Mouse (Mus musculus): ENCODE measurements at regions not wholly inside any gene's neighbourhood (a gene's known extent, or its start where the extent isn't known, plus 50 kb on each side); places are given as distances from the start of the nearest gene placed in this dataset.

DNA sequence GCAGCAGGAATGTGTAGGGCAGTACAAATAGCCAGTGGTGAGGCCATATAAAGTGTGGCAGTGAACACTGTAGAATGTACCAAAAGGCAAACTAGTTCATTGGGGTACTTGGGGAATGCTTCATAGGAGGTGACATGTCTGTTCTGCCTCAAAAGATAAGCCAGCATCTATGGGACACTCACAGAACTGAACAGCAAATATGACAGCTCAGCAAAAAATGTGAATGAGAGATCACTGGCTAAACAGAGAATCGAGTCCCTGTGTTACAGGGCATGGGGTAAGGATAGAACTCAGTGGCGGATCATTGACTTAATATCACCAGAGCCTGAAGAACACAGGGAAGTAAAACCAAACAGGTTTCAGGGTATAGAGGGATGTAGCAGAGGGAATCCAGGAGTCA is 346.1 kb upstream of the Gm765 start:
- Histone ChIP-seq H3K4me1 (ENCODE audit: control insufficient read depth, insufficient read depth, low read length) (peaks cover 2% of the 10 kb centered on the region; the same call in 1 of the 2 replicates), H3K9ac (ENCODE audit: low read length) (no peak overlapping the region), H3K36me3 (ENCODE audit: control insufficient read depth, insufficient read depth, low read length) (no peaks in the 10 kb centered on the region), H3K4me2 (ENCODE audit: low read depth, severe bottlenecking) (no peak overlapping the region), H3K4me3 (ENCODE audit: low read depth, low read length) (no peak overlapping the region), H3K27me3 (ENCODE audit: control insufficient read depth, insufficient read depth, low read length) (no peaks in the 10 kb centered on the region), H3K27ac (replicated peaks; ENCODE audit: low read depth, low read length) (no peak overlapping the region), H3K9me3 (ENCODE audit: control insufficient read depth, low read length) (no peaks in the 10 kb centered on the region)
- 96% methylated on average over 2 of the region's 2 CpGs for WGBS
- ATAC-seq (ENCODE audit: insufficient number of reproducible peaks, low FRiP score, low TSS enrichment, low read depth) (no peak), DNase-seq (ENCODE audit: low spot score) (no peak)

DNA sequence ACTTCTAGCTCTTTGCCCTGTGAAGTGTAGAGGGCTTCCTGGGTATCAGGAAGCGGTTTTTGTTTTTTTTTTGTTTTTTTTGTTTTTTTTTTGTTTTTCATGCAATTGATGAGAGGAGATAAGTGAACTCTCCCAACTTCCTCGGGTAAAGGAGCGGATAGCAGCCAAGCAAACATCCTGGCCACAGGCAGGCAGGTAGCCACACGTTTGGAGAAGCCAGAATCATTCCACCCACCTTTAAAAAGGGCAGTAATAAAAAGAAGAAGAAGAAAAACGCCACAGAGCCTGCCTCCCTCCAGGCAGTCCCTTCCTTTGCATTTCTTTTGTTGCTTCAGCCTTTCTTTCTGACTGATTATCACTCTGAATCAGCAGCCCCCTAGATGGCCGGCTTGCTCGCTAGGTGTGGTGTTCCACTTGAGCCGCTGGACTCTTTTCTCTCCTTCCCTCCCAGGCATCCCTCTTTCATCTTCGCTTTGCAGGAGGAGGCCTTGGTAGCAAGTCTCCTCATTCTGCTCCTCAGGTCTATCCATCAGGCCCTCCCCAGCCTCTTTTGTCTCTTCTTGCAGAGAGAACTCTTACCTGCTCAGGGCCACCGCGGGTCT is 323.9 kb upstream of the Gm765 start:
- no peaks in the 10 kb centered on the region for H3K36me3 ChIP-seq (ENCODE audit: control insufficient read depth, insufficient read depth, low read length)
- H3K9me3 ChIP-seq (ENCODE audit: control insufficient read depth, low read length) = no peaks in the 10 kb centered on the region
- no peak overlapping the region for H3K9ac ChIP-seq (ENCODE audit: low read length)
- WGBS = 20% methylated on average over 11 of the region's 11 CpGs
- ATAC-seq (ENCODE audit: insufficient number of reproducible peaks, low FRiP score, low TSS enrichment, low read depth) (no peak), DNase-seq (ENCODE audit: low spot score) (peak; percentile 27)
- no peak overlapping the region for H3K27ac ChIP-seq (replicated peaks; ENCODE audit: low read depth, low read length)
- no peak overlapping the region for H3K4me2 ChIP-seq (ENCODE audit: low read depth, severe bottlenecking)
- H3K4me1 ChIP-seq (ENCODE audit: control insufficient read depth, insufficient read depth, low read length) = no peaks in the 10 kb centered on the region
- no peak overlapping the region for H3K4me3 ChIP-seq (ENCODE audit: low read depth, low read length)
- H3K27me3 ChIP-seq (ENCODE audit: control insufficient read depth, insufficient read depth, low read length) = no peaks in the 10 kb centered on the region

DNA sequence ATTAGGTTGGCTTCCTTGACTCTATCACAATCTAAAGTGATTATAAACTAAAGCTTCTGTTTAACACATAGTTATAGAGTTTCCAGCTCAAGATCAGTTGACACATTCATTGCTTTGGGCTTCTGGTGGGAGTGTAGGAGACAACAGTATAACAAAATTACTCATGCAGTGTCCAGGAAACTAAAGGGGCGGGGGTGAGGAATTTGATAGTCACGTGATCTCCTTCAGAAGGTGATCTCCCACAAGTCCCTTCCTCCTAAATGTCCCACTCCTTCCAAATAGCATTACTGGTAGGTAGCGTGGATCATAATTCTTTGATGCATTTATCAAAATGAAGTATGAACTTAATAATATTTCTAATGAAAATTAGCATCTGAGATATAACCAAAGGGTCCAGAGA is 309.3 kb upstream of the Gm765 start:
- Histone ChIP-seq H3K4me2 (ENCODE audit: low read depth, severe bottlenecking) (no peak overlapping the region), H3K9ac (ENCODE audit: low read length) (no peak overlapping the region), H3K9me3 (ENCODE audit: control insufficient read depth, low read length) (no peaks in the 10 kb centered on the region), H3K4me1 (ENCODE audit: control insufficient read depth, insufficient read depth, low read length) (no peaks in the 10 kb centered on the region), H3K27me3 (ENCODE audit: control insufficient read depth, insufficient read depth, low read length) (no peaks in the 10 kb centered on the region), H3K27ac (replicated peaks; ENCODE audit: low read depth, low read length) (no peak overlapping the region), H3K4me3 (ENCODE audit: low read depth, low read length) (no peak overlapping the region), H3K36me3 (ENCODE audit: control insufficient read depth, insufficient read depth, low read length) (no peaks in the 10 kb centered on the region)
- WGBS = 89% methylated on average over 3 of the region's 3 CpGs
- no peak for ATAC-seq (ENCODE audit: insufficient number of reproducible peaks, low FRiP score, low TSS enrichment, low read depth)
- no peak for DNase-seq (ENCODE audit: low spot score)

DNA sequence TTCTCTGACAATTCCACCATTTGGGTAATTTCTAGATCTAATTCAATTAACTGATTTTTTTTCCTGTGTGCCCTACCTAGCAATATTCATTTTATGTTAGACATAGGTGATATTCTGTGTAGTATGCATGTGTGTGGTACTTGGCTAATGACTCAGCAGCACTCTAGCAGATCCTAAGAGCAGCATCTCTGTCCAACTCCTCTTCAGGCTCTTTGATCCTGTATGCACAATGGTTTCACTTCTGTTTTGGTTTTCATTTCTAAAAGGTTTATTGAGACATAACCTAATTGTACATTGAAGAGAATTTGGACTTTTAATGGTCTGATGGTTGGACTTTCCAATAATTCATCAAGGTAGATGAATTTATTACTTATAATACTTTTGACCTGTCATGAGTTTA is 308.8 kb upstream of the Gm765 start:
- H3K4me3 ChIP-seq (ENCODE audit: low read depth, low read length) = no peak overlapping the region
- no peak overlapping the region for H3K27ac ChIP-seq (replicated peaks; ENCODE audit: low read depth, low read length)
- H3K27me3 ChIP-seq (ENCODE audit: control insufficient read depth, insufficient read depth, low read length) = no peaks in the 10 kb centered on the region
- no peaks in the 10 kb centered on the region for H3K4me1 ChIP-seq (ENCODE audit: control insufficient read depth, insufficient read depth, low read length)
- no peaks in the 10 kb centered on the region for H3K9me3 ChIP-seq (ENCODE audit: control insufficient read depth, low read length)
- H3K9ac ChIP-seq (ENCODE audit: low read length) = no peak overlapping the region
- H3K36me3 ChIP-seq (ENCODE audit: control insufficient read depth, insufficient read depth, low read length) = no peaks in the 10 kb centered on the region
- ATAC-seq (ENCODE audit: insufficient number of reproducible peaks, low FRiP score, low TSS enrichment, low read depth) (no peak), DNase-seq (ENCODE audit: low spot score) (no peak)
- H3K4me2 ChIP-seq (ENCODE audit: low read depth, severe bottlenecking) = no peak overlapping the region

DNA sequence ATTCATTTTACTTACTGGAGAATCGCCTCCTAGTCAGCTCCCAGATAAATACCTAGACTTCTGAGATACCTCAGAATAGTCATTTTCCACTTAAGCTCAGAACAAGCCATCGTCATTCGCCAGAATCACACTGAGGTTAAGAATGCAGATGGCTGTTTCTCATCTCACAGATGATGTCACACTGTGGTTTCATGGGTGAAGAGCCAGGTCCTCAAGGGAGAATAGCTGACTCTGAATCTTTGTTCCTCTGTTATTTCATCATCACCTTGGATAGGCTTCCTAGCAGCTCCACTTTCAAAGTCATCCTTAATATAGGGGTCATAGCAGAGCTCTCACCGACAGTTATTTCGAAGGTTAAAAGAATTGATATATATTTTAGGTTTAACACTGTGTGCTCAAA is 297.8 kb upstream of the Gm765 start:
- no peak for ATAC-seq (ENCODE audit: insufficient number of reproducible peaks, low FRiP score, low TSS enrichment, low read depth)
- 93% methylated on average over 5 of the region's 5 CpGs for WGBS
- no peaks in the 10 kb centered on the region for H3K36me3 ChIP-seq (ENCODE audit: control insufficient read depth, insufficient read depth, low read length)

DNA sequence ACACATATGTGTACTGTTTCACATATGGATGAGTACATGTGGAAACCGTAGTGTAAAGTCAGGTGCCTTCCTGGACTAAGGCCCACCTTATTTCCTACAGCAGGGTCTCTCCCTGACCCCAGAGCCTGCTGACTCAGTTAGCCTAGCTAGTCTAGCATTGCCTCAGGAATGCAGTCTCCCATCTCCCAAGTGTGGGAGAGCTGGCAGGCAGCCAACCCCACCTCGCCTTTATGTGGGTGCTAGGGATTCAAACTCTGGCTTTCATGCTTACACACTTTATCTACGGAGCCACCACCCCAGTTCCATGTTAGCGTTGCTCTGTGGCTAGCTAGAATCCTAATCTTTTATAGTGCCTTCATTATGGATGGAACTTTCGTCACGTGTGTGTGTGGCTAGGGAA is 293.3 kb upstream of the Gm765 start:
- Histone ChIP-seq H3K27me3 (ENCODE audit: control insufficient read depth, insufficient read depth, low read length) (no peaks in the 10 kb centered on the region), H3K4me3 (ENCODE audit: low read depth, low read length) (no peak overlapping the region), H3K4me2 (ENCODE audit: low read depth, severe bottlenecking) (no peak overlapping the region), H3K27ac (replicated peaks; ENCODE audit: low read depth, low read length) (no peak overlapping the region), H3K36me3 (ENCODE audit: control insufficient read depth, insufficient read depth, low read length) (no peaks in the 10 kb centered on the region), H3K9me3 (ENCODE audit: control insufficient read depth, low read length) (no peaks in the 10 kb centered on the region), H3K9ac (ENCODE audit: low read length) (no peak overlapping the region), H3K4me1 (ENCODE audit: control insufficient read depth, insufficient read depth, low read length) (peaks cover 2% of the 10 kb centered on the region; the same call in 1 of the 2 replicates)
- DNase-seq (ENCODE audit: low spot score) (no peak), ATAC-seq (ENCODE audit: insufficient number of reproducible peaks, low FRiP score, low TSS enrichment, low read depth) (no peak)
- 93% methylated on average over 6 of the region's 6 CpGs for WGBS

More for the DNA sequence above, 297.8 kb upstream of the Gm765 start:
- DNase-seq (ENCODE audit: low spot score) = no peak
- Histone ChIP-seq H3K4me3 (ENCODE audit: low read depth, low read length) (no peak overlapping the region), H3K4me2 (ENCODE audit: low read depth, severe bottlenecking) (no peak overlapping the region), H3K4me1 (ENCODE audit: control insufficient read depth, insufficient read depth, low read length) (no peaks in the 10 kb centered on the region), H3K9ac (ENCODE audit: low read length) (no peak overlapping the region), H3K9me3 (ENCODE audit: control insufficient read depth, low read length) (no peaks in the 10 kb centered on the region), H3K27ac (replicated peaks; ENCODE audit: low read depth, low read length) (no peak overlapping the region), H3K27me3 (ENCODE audit: control insufficient read depth, insufficient read depth, low read length) (no peaks in the 10 kb centered on the region)

DNA sequence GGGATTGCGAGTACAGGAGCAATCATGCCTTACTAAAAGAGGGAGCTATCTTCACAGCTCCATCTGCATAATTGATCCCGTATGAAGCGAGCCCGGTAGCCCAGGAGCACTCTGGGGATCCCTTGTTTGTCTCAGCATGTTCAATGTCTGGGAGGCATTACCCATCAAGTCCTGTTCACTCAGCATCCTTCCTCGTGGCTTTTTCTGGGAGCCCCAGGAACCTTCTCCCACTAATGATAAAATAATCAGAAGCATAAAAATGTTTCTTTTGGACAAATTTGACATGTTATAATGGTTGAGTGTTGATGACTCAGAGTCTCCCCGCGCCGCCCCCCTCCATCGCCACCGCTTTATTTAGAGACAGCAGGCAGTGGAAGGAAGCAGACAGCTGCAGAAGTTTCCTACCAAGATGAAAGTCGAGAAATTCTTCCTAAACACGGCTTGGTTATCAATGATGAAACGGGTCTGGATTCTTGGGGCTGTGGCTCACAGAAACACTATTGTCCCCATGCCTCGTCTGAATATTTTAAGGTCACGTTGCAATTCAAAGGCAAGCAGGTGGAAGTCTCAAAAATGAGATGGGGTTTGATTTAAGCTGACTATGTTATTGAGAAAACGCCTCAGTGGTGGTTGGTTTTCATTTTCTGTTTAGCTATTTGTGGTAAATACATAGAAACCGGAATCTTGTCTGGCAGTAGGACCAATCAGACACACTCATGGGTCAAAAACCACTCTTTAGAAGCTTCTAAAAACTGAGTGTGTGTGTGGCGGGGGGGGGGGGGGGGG is 289.9 kb upstream of the Gm765 start:
- H3K36me3 ChIP-seq (ENCODE audit: control insufficient read depth, insufficient read depth, low read length) = no peaks in the 10 kb centered on the region
- no peaks in the 10 kb centered on the region for H3K9me3 ChIP-seq (ENCODE audit: control insufficient read depth, low read length)
- H3K4me3 ChIP-seq (ENCODE audit: low read depth, low read length) = no peak overlapping the region
- DNase-seq (ENCODE audit: low spot score) (peak; percentile 38), ATAC-seq (ENCODE audit: insufficient number of reproducible peaks, low FRiP score, low TSS enrichment, low read depth) (no peak)
- no peak overlapping the region for H3K4me2 ChIP-seq (ENCODE audit: low read depth, severe bottlenecking)
- 46% methylated on average over 17 of the region's 18 CpGs for WGBS
- no peak overlapping the region for H3K9ac ChIP-seq (ENCODE audit: low read length)
- H3K4me1 ChIP-seq (ENCODE audit: control insufficient read depth, insufficient read depth, low read length) = peaks cover 2% of the 10 kb centered on the region; the same call in 1 of the 2 replicates
- H3K27ac ChIP-seq (replicated peaks; ENCODE audit: low read depth, low read length) = no peak overlapping the region
- H3K27me3 ChIP-seq (ENCODE audit: control insufficient read depth, insufficient read depth, low read length) = no peaks in the 10 kb centered on the region

DNA sequence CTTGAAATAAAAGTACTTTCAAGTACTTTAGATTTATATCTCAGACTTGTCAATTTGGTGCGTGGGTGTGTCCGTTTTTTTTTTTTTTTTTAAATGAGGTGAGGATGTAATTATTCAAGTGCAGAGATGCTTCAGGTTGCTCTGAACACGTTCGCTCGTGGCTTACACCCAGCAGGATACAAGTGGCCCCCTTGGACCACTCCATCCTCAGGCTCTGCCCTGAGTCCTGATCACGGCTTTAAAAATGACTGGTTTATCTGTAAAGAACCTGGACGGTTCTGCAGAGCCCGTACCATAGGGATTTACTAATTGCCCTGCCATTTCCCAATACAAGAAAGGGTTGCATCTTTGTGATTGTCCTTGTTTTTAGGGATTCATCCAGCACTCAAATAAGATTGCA is 288.7 kb upstream of the Gm765 start:
- no peak for ATAC-seq (ENCODE audit: insufficient number of reproducible peaks, low FRiP score, low TSS enrichment, low read depth)
- WGBS = 23% methylated on average over 8 of the region's 8 CpGs
- no peak overlapping the region for H3K27ac ChIP-seq (replicated peaks; ENCODE audit: low read depth, low read length)

More for the DNA sequence above, 288.7 kb upstream of the Gm765 start:
- H3K36me3 ChIP-seq (ENCODE audit: control insufficient read depth, insufficient read depth, low read length) = no peaks in the 10 kb centered on the region
- no peak overlapping the region for H3K4me2 ChIP-seq (ENCODE audit: low read depth, severe bottlenecking)
- no peak overlapping the region for H3K9ac ChIP-seq (ENCODE audit: low read length)
- no peak overlapping the region for H3K4me3 ChIP-seq (ENCODE audit: low read depth, low read length)
- H3K9me3 ChIP-seq (ENCODE audit: control insufficient read depth, low read length) = no peaks in the 10 kb centered on the region
- H3K27me3 ChIP-seq (ENCODE audit: control insufficient read depth, insufficient read depth, low read length) = no peaks in the 10 kb centered on the region
- DNase-seq (ENCODE audit: low spot score) = no peak
- peaks cover 2% of the 10 kb centered on the region; the same call in 1 of the 2 replicates for H3K4me1 ChIP-seq (ENCODE audit: control insufficient read depth, insufficient read depth, low read length)

All from limb, embryonic 11.5 days (tissue).